Mouse (Mus musculus) mouse trophoblast stem cell (cell line): ENCODE results near the gene Tmem51.
"Not testable (repeated sequence)": the region's sequence is repeated elsewhere in the genome, so short reads cannot be mapped to it uniquely, and the experiment has no call there.

ENCODE experiments used
- in situ Hi-C, 2 experiments: fragments of 300-500 bp; cut with MseI, MboI; formaldehyde crosslinking; loops; 2 replicates in 1 of 2; 3 replicates in 1 of 2; pipeline ENCODE4 v1.15.1; 2025

The Tmem51 gene

DNA sequence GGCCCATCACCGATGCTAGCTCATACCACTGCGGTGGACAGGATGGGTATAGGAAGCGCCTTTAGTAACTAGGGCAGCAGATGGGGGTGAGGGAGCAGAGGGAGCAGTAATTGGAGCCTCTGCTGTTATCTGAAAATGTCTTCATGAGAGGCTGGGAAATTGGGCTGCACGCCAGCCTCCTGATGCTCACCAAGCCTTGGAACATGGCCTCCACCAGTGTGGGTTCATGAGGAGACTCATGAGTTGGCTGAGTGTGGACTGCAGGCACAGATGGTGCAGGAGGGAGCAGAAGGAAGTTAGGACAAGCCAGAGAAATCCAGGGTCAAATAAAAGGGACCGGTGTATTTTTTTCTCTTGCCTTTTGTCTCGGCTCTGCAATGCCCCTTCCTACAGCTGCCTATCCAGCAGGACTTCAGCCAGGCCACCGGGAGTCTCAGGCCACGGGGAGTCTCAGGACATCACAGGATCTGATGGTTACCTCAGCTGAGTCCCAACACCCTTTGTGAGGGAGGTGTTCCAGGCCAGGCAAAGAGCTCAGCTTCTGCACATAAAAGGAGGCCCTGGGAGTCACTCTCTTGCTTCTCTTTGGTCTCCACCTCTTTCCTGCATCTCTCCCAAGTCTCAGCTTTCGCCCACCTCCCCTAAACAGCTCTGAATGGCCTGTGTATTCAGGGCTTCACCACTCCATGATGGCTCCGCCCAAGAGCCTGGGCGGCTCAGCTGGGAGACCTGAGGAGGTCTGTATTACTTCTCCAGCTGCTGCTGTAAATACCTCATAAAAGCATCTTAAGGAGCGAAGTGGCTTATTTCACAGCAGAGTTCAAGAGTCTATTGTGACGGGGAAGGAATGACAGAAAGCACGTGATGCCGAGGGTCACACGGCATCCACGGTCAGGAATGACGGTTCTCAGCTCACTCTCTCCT, 23.4 kb downstream of the Tmem51 start:
- in situ Hi-C loops = no loop called here

DNA sequence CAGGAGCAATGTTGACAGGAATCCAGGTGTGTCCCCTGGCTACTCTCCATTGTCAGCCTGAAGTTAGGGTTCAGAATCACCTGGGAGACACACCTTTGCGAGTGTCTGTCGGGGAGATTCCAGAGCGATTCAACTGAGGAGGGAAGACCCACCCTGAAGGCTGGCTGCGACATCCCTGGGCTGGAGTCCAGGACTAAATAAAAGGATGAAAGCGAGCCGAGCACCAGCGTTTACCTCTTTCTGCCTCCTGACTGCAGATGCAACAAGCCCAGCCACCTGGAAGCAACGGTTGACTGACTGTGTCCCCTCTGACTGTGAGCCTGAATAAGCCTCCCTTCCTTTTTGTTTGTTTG, 24.3 kb downstream of the Tmem51 start:
- in situ Hi-C loops = no loop called here

DNA sequence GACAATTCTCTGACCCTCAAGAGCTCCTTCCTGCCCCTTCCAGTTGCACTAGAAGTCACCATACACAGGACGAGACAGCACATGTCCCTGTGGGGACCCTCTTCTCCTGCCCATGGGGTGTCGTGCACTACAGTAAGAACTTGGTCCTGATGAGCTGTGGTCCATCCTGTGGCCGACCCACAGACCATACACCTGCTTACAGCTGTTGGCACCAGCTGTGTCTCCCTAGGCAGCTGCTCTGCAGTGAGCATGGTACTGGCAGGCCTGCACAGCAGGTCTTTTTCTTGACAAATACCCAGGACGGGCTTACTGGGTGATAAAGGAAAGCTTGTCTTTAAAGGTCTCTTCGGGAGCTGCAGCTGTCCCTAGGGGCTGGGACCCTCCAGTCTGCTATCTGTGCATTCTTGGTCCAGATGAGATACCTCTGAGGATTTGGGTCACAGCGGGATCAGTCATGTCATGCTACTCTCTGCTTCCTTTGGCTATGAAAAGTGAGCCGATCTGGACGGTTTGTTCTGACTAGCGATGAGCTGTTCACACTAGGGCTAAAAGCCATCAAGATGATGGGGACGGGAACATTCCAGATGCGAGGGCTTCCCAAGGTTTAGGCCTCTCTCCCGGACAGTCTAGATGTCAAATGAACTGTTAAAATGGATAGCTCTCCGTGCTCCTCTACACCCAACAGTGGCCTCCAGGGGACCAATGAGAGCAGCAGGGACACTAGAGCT, 24.8 kb downstream of the Tmem51 start:
- in situ Hi-C loops = no loop called here

DNA sequence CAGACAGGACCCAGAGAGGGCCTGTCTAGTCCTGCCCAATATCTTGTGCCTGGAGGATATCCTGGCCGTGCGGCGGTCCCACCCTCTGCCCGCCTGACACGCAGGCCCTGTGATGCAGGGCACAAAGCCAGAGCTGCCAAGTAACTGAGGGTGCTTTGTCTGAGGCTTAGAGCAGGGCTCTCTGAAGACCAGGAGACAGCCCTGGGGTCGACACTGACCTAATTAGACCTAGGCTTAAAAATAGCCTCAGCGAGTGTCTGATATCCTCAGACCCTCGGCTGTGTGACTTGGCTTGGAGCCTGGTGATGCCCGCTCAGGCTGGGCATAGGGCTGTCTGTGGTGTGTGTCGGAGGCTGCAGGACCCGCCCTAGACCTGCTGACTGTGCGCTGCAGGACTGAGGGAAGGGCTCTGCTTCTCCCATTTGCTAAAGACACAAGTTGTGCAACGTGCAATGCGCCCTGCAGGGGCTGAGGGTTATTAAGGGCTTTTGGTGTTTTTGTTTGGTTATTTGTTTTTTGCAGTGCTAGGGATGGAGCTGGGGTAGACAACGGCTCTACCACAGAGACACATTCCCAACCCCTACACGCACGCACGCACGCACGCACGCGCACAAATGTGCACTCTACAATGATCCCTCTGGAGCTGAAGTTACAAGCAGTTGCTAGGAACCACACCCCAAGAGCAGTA, 26.4 kb downstream of the Tmem51 start:
- in situ Hi-C loops = no loop called here

DNA sequence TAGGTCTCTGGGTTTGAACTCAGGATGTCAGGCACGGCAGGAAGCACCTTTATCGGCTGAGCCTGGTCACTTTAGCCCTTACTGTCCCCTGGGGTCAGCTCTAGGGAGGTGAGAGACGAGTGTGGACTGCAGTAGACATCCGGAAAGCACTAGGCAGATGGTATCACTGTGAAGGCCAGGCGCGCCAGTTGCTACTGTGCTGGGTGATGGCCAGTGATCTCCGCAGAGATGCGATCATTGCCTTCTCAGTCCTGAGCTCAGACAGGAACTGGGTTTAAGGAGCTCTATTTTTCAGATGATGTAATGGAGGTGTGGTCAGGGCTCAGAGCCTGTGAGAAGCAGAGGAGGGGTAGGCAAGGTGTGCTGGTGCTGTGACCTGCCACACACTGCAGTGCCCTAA, 28.5 kb downstream of the Tmem51 start:
- in situ Hi-C loops = no loop called here

DNA sequence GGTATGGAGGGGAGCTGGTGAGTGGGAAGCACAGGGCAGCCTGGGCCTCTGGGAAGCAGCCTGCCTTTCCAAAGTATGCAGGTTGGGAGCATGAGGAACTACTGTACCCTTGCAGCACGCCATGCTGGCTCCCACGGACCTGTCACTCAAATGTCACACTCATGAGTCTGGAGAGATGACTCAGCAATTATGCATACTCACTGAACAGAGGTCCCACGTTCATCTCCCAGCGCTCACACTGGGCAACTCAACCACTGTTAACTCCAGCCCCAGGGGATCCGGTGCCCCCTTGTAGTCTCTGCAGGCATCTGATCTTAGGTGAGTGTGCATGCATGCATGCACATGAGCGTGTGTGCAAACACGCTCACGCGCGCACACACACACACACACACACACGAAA, 29.5 kb downstream of the Tmem51 start:
- in situ Hi-C loops = no loop called here

DNA sequence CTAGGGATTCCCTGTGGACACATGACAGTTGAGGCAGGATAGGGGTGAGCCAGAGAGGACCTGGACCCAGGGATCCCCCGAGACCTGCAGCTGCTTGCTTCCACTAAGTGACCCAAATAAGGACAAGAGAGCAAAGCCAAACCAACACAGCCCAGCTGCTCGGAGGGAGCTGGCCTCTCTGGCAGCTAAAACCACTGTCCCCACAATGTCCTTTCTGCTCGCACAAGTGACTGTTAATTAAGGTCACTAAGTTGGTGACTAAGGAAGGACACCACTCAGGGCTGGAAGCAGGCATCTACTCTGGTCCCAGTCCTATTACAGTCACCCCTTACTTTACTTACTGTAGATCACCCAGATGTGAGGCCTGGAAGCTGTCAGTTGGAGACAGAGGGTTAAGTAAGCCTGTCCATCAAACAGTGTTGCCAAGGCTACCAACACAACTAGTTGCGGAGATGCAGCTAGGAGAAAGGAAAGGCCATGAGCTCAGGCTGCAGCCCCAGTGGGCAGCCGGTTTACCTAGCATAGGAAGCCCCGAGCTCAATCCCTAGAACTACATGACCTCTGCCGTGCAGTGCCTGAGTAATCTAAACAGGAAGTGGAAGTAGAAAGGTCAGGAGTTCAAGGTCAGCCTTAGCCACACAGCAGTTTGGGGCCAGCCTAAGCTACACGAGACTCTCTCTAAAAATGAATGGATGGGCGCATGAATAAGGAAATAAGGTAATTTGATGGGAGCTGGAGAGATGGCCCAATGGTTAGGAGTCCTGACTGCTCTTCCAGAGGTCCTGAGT, 30.2 kb downstream of the Tmem51 start:
- in situ Hi-C loops = no loop called here

DNA sequence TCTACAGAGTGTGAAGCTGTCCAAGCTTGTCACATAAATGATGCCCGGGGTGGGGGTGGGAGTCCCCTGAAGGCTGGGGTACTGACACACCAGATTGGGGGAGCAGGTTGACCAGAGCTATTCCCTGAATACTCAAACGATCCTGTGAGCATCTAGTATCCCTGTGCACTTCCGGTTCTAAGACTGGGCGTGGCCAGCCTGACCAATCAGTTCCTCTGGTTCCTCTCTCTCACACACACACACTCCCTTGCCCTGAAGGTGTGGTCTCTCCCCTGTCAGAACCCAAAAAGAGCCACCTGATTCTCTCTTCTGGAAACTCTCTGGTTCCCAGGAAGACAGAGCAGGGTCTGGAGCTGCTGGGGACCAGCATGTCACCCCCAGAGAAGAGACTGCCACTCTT, 30.8 kb downstream of the Tmem51 start:
- in situ Hi-C loops = no loop called here

DNA sequence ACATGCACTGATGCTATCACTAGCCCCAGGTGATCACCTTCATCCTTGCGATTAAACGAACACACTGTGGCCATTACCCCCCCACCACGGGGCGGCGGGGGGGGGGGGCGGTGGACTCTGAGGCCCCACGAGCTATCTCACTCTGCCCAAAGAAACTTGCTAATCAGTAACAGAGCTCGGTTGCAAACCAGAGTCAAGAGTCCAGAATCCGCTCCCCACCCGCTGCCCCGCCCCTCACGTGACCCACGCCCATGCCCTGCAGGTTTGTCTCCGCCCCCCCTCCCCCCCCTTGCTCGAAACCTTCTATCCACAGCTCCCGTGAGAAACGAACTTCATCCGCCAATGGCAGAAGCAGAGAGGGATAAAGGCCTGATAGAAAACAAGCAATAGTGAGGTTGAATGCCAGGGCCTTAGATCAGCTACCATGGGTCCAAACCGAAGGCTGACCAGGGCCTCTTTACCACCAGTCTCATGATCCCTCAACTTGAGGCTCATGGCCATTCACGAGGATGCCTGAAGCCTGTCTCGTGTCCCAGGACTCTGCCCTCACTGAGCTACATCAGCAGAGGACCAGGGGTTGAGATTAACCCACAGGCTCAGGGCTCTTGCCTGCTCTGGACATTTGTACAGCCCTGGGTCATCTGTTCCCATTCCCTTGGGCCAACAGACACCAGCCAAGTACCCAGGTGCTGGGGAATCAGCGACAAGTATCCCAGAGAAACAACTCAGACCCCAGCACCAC, 31.5 kb downstream of the Tmem51 start:
- in situ Hi-C loops = no loop called here

DNA sequence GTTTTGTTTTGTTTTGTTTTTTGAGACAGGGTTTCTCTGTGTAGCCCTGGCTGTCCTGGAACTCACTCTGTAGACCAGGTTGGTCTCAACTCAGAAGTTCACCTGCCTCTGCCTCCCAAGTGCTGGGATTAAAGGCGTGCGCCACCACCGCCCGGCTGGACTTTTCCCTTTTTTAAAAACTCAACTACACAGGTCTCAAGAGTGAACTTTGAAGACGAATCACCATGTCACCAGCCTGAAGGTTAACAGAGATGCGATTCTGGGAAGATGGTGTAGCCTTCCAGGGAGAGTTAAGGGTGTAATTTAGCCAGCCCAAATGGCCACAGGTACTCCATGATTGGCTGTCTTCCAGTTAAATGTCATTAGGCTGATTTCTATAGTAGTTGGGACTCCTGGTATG, 32.2 kb downstream of the Tmem51 start:
- in situ Hi-C loops = not testable (repeated sequence)

DNA sequence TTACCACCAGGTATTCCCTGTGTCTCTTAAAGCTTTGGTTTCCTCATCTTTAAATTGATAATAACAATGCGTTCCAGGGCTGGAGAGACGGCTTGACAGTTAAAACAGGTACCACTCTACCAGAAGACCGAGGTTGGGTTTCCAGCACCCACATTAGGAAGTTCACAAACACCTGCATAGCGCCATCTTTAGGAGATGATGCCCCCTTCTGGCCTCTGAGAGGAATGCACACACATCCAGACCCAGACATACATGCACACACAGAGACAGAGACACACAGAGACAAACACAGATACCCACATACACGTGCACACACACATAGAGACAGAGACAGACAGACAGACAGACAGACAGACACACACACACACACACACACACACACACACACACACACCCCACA, 34.1 kb downstream of the Tmem51 start:
- in situ Hi-C loops = no loop called here

DNA sequence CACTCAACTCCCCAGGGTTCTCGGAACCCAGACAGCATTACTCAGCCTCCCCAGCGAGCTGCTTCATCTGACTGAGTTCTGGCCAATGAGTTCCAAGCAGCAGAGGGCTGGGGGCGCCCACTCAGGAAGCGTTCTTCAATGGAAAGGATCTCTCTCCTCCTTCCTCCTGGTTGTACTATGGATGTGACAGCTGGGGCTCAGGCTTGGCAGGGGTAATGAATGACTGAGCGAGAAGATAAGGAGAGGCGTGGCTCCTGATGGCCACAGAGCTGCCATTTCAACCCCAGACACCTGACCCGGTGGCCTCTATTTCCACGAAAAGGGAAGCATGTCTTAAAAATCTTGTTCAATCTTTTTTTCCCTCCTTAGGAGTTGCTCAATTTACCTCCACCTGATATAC, 35.7 kb downstream of the Tmem51 start:
- in situ Hi-C loops = no loop called here

DNA sequence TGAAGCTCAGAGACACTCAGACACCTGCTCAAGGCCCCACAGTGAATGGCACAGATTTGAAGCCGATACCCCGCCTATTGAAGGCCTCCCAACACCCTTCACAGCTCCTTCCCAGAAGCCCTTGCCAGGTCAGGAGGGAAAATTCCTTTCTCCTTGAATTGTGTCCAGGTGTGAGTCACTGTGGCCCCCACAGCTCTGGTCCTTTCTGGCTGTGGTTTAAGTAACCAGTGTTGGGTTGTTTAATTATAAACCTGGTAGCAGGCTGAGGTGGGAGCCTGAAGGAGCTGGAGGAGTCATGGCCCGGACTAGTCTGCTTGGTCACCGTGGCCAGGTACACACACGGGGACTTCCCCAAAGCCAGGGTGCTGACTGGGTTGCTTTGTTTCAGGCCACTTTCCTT, 37.1 kb downstream of the Tmem51 start:
- in situ Hi-C loops = no loop called here

DNA sequence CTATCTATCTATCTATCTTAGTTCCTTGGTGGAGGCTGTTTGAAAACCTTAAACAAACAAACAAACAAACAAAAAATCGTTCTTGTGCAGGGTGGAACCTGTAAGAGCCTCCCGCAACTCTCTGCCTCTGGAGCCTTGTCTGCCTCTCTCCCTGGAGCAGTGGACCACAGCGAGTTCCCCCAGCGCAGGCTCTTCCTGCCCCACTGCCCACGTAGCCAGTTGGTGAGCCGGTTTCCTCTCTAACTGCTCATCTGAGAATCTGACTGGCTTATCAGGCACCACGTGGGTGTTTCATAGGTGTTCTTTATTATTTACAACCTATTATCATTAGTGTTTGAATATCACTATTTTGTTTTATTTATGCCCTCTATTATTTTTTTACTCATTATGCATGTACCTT, 37.6 kb downstream of the Tmem51 start:
- in situ Hi-C loops = no loop called here

DNA sequence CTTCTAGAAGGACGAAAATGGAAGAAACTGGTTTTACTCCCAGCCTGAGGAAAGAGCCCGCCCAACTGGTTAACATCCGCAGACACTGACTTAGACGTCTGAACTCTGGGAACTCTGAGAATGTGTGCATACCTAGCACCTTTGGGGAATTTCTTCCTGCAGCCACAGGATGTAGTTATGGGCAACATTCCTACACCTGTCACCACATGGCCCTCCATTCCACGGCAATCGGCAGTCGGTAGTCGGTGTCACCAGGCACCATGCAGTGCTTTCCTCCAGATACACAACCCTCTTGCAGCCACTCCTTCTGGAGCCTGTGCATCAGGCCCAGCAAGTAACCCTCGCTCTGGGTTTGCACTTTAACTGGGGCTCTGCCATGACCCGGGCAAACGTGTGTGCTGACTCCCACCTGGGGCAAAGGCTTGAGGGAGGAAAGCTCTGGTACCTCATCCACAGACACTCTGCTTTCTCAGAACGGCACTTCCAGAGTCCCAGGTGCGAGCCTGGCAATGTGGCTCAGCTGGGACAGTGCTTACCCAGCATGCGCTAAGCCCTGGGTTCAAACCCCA, 38.4 kb downstream of the Tmem51 start:
- in situ Hi-C loops = no loop called here

DNA sequence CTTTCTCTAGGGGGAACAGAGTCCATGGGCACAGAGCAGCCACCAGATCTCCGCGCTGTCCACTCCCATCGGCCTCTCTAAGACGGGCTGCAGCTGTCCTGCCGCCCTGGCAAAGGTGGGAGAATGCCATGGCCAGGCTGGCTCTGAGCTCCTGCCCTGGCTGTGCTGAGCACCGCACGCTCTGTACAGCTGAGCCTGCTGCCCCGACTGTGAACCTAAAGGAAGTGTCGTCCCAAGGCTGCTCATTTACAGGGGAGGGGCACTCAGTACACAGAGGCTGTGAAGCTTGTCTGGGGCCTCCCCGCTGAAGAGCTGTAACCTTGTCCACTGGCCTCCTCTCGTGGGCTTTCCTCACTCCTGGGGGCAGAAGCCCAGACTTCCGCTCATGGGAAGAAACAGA, 39.7 kb downstream of the Tmem51 start:
- in situ Hi-C loops = no loop called here

DNA sequence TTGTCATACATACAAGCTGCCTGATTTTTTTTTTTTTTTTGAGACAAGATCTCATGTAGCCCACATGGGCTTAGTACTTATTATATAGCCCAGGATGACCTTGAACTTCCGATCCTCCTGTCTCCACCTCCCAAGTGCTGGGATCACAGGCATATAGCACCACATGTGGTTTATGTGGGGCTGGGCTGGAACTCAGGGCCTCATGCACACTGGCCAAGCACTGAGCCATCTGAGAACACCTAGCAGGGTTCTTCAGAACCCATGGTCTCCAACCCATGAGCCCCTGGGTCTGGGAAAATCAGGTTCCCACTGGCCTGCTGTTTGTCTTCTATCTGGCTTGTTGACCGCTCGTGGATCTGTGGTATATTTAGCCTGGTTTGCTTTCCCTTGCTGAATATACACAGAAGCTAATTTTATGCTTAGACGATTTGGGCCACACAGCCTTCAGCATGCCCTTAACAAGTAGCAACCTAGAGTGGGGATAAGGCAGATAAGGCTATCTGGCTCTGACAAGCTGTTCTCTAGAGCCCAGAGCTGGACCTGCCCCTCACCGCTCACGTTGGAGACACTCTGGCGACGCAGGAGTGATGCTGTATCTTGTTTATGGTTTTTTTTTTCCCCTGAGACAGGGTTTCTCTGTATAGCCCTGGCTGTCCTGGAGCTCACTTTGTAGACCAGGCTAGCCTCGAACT, 44.3 kb downstream of the Tmem51 start:
- in situ Hi-C loops = no loop called here

DNA sequence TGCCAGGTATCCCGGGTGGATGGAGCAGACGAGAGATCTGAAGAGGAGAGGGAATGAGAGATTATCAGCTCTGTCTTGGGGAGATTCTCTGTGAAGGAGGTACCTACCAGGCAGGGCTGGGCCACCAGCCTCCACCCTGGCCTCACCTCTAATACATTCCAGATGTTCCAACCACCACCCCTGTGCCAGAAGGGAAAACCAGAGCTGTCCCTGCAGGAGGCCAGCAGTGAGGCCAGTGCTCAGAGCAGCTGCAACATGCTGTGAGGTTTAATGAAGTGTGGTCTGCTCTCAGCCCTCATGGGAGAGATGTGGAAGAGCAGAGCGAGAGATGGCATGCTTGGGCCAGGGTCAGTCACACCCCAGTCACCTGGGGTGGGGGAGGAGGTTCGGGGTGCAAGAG, 46.2 kb downstream of the Tmem51 start:
- in situ Hi-C loops = no loop called here

DNA sequence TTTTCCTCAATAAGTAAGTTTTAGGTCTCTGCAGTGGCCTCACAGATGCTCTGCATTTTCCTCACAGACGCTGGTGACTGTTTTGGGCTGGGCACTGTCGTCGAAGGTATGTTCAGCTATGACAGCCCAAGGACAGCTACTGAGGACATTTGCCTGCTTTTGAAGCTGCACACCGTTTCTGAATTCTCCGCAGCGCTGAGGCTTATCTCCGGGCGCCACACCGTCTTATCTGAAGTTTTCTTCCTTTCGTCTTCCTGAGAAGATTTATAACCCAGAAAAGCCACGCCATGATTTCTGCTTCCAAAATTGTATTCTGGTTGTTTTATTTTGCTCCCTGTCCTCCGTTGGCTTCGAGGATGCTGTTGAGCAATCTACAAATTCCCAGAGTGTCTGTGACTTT, 55.6 kb downstream of the Tmem51 start:
- in situ Hi-C loops = no loop called here

DNA sequence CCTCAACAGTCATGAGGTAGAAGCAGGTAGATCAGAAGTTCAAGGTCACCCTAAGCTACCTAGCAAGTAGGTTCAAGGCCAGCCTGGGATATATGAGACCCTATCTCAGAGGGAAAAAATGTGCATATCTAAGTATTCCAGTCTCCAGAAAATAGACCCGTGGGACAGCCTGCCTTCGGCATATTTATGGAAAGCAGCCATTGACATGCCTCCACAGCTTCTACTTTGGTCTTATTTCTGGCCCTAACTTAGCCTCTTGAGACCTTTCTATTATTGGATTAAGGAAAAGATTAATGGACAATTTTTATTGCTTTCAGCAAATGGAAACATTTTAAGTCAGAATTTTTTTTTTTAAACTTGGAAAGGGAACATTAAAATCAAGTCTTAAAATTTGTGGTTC, 57.1 kb downstream of the Tmem51 start:
- in situ Hi-C loops = no loop called here
